Mouse (Mus musculus): ENCODE results near the gene Dscam.

GRCm38 (mm10) chr16:96659275-96659674 is 511.3 kb downstream of the Dscam start:
- no peak for TF ChIP-seq EP300 (IDR thresholded peaks at IDR 0.05; ENCODE audit: low read depth)
- no peak for TF ChIP-seq CTCF (IDR thresholded peaks at IDR 0.05; ENCODE audit: low read depth)

Data from heart, postnatal 0 days (tissue).